Mouse (Mus musculus) natural killer cell, adult 2 months (primary cell): ENCODE results near the gene Lrig3.

Experiments used
- DNase-seq, 2 experiments: peaks; one replicate each; pipeline ENCODE4 v3.0.0; 2022; ENCODE audit warnings: low spot score in 2 of 2

Lrig3 gene

GRCm38 (mm10) chr10:126000861-126001390 is 35.0 kb downstream of the Lrig3 start:
- no peak for DNase-seq

DNA sequence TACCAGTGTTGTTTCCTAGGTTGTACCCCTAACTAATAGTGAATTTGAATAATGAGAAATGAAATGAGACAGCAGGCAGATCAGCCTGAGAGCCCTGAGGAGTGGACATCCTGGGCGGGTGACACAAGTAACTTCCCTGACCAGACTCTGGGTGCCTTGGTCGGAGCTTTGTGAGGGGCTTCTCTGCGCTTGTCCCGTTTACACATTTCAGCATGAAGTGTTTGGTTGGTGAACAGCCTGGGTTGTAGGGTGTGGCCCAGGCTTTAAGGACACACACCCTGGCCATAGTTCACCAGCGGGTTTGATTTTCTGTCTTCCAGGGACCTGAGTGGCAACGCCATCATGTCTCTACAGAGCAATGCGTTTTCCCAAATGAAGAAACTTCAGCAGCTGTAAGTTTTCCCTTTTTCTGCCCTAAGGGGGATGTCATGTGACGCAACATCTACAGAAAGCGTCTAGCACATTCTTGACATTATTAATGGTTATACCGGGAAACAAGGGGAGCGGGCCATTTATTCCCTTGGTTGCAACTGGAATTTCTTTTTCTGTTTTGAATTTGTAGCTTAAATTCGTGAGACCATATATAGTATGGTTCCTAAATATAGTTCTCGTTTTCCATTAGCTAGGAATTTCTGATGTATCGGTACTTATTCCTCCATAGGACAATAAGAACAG is 36.2 kb downstream of the Lrig3 start:
- no peak for DNase-seq

DNA sequence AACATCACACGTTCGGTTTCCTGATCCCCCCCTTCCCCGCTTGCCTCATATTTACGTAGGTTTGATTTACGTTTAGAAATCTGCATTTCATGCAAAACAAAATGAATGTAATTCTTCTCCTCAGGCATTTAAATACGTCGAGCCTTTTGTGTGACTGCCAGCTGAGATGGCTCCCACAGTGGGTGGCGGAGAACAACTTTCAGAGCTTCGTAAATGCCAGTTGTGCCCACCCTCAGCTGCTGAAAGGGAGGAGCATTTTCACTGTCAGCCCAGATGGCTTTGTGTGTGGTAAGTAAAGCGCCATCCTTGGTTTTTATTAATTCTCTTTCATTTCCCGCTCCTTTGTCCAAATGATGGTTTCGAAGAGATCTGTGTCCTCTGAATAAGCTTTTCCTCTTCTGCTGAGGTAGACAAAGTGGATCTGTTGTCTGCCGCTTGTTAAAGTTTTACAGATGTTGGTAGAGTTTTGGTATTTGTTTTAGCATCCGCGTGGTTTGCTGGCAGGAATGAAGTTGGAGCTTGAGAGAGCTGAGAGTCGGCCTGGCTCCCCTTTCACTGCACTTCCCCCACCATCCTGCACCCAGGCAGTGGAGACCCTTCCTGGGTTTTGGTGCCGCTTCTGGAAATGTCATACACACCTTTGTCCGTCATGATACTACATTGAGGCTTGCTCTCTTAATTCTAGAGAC is 37.0 kb downstream of the Lrig3 start:
- no peak for DNase-seq

GRCm38 (mm10) chr10:126003857-126004256 is 37.9 kb downstream of the Lrig3 start:
- no peak for DNase-seq

- DNase-seq, result peak in 1 of 2 experiments; percentile 1
Measured at GRCm38 (mm10) chr10:126013667-126014066, 47.7 kb downstream of the Lrig3 start.

DNA sequence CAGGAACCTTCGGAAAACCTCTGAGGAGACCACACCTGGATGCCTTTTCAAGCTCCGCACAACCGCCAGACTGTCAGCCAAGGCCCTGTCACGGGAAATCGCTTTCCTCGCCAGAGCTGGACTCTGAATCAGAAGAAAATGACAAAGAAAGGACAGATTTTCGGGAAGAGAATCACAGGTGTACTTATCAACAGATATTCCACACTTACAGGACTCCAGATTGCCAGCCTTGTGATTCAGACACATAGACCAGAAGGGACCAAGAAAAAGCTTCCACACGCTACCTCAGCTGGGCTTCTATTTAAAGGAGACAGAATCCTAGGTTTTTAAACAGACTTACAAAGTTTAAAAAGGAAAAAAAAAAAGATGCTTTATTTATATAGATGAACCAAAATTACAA is 48.7 kb downstream of the Lrig3 start:
- no peak for DNase-seq

- DNase-seq, result no peak
Measured at GRCm38 (mm10) chr10:126015644-126016043, 49.7 kb downstream of the Lrig3 start.

GRCm38 (mm10) chr10:126019350-126019991 is 53.5 kb downstream of the Lrig3 start:
- DNase-seq, result no peak

GRCm38 (mm10) chr10:126028574-126029440 is 62.8 kb downstream of the Lrig3 start:
- DNase-seq, result no peak

DNA sequence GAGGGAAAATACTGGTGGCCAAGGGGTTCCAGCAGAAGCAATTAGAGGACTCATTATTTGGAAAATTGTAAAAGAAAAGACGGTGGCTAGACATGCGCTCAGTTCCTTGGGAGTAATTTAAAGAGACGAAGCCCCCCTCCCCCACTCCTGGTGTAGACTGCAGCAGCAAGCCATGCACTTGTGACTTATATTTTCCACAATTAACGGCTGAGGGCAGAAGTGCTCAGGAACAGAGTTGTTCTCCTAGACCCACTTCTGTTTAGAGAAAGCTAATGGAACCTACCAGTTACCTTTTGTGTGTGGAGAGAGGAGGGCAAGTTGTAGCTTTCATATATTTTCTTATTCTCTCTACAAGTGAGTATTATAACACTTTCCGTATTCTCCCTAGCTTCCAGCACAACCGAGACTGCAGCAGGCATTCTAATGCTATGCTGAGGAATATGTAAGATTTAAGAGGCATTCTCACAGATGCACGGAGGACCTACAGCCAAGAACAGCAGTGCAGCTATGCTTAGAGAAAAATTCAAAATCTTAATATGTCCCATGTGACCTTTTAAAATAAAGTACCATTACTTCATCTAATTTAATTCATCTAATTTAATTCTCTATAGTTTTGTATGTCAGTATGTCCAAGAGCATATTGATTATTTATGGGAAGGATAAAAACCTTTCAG is 63.6 kb downstream of the Lrig3 start:
- no peak for DNase-seq

- no peak for DNase-seq
Measured at GRCm38 (mm10) chr10:126056881-126057280, 90.9 kb downstream of the Lrig3 start.

- DNase-seq, result no peak
Measured at GRCm38 (mm10) chr10:126062812-126063211, 96.8 kb downstream of the Lrig3 start.
